Mouse (Mus musculus) c-Kit-positive CD71-negative TER-119-negative erythroid progenitor cells, embryonic 14.5 days (primary cell): ENCODE data around the gene Myocd.

Source experiments
- DNase-seq: peaks from one replicate; pipeline ENCODE4 v3.0.0-alpha.2; 2013; ENCODE audit warnings: low read depth

The Myocd gene

DNA sequence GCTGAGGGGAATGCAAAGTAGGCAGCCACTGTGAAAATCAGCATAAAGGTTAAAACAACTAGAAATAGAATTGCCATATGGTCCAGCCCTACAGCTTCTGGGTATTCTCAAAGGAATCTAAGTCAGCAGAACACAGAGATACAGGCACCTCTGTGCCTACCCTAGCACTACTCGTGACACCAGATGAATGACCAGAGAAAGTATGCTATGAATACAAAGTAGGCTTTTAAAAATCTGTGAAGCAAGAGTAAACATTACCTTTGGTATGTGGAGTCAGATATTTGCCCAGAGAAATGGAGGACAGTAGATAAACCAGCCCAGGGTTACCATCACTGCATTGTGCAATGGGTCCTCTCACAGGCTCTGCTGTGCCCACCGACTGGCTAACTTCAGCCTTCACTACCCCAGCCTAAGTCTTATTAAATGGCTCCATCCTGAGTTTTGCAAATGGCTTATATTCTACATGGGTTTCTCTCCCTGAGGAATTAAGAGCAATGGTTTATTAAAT, 132.6 kb downstream of the Myocd start:
- no peak for DNase-seq

DNA sequence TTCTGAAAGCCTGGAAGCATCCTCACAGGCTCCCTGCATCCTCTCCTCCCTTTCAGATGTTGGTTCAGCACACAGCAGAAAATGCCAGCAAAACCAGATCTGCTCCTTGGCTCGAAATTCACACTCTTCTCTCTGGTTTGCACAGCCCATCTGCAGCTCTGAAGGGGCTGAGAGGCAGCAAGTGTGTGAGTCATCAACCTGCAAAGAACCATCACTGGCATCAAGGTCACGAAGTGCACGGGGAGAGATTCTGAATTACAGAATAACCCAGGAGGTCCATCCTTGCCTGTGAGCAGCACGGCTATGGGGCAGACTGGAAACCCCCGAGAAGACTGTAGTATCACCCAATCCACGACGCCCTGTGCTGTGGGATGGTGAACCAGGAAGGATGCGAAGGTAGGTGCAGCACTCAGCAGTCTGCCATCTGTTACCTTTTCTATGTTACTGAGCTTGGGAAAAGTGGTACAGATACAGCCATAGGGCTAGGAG, 134.5 kb downstream of the Myocd start:
- no peak for DNase-seq

DNA sequence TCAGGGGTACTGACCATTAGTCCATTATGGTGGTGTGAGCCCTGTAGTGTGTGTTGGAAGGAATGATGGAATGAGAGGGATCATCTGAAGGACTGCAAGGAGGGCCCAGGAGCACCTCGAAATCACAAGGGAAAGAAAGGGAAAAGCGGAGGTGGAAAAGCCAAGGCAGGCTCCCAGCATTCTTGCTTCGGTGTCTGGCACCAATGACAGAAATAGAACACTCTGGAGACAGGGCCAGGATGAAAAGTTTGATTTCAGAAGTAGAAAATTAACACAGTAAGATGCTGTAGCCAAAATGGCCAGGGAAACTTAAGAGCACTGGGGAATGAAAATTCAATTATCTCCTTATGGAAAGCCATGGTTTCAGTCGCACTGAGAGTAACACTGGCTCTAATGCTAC, 136.1 kb downstream of the Myocd start:
- no peak for DNase-seq

DNA sequence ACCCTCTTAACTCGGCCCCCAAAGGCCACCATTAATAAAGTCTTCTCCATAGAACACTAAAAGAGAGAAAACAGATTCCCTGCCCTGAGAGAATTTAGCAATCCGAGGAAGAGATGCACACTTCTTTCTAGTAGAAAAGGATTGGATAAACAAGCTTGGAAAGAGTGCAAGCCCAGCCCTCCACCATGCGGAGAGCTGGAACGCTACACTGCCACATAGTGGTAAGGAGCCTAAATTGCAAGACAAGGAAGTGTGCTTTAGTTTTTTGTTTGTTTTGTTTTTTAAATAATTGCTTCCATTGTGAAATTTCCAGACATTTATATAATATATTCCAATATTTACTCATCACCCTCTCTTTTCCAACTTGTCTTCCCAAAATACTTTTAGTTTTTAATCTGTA, 140.7 kb downstream of the Myocd start:
- DNase-seq, result no peak

DNA sequence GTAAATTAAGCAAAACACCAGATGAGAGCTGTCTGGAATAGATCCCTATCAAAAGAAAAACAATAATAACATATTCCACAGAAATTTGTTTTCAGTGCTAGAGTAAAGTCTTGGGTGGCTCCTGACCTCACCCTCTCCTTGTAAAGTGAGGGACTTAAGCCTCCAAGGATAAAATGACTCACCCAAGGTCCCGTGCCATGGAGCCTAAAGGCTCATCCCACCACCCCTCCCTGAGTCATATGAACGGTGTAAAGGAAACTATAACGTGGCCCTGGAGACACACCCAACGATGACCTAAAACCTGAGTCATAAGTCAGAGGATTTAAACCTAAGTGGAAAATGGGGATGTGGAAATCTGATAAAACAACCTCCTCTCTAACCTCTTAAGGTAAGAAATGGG, 141.1 kb downstream of the Myocd start:
- no peak for DNase-seq

DNA sequence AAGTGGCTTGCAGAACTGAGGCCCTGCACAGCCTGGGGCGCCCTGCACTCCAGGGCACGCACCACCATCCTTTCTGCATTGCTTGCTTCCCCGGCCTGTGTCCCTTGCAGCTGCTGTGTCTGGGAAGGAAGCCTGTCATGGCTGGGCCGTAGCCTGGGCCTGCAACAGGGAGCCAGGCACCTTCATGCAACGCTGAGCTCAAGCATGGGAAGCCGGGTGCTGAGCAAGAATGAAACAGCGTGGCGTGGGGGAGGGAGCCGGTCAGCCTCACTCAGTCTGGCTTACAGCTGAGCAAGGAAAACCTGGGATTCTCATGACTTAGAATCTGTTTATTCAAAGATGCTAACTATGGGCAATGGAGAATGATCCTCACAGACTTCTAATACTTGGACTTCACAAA, 143.2 kb downstream of the Myocd start:
- DNase-seq, result no peak
